Mouse (Mus musculus) cerebellum, adult 18-20 months (tissue): ENCODE data around the gene Rnf185.

ENCODE experiments used
- DNase-seq, 2 experiments: peaks; one replicate each; pipeline ENCODE4 v3.0.0; 2021

The Rnf185 gene

GRCm38 (mm10) chr11:3443091-3443490, 9.1 kb downstream of the Rnf185 start:
- DNase-seq, result no peak

- DNase-seq, result no peak
These were observed 9.5 kb downstream of the Rnf185 start for GRCm38 (mm10) chr11:3442677-3443076.

GRCm38 (mm10) chr11:3441696-3442443, 10.3 kb downstream of the Rnf185 start:
- peak; percentile 70 to 82 for DNase-seq

GRCm38 (mm10) chr11:3437621-3438020, 14.5 kb downstream of the Rnf185 start:
- DNase-seq, result no peak

- no peak for DNase-seq
These were observed 18.4 kb downstream of the Rnf185 start for GRCm38 (mm10) chr11:3433809-3434208.

GRCm38 (mm10) chr11:3431976-3432603, 20.1 kb downstream of the Rnf185 start:
- DNase-seq, result no peak

- DNase-seq, result no peak
These were observed 20.6 kb downstream of the Rnf185 start for GRCm38 (mm10) chr11:3431515-3431914.

GRCm38 (mm10) chr11:3428632-3429031, 23.5 kb downstream of the Rnf185 start:
- DNase-seq, result no peak

- no peak for DNase-seq
These were observed 24.4 kb downstream of the Rnf185 start for GRCm38 (mm10) chr11:3427697-3428230.

- DNase-seq, result no peak
These were observed 29.9 kb downstream of the Rnf185 start for GRCm38 (mm10) chr11:3422242-3422641.

GRCm38 (mm10) chr11:3418741-3419140, 33.4 kb downstream of the Rnf185 start:
- DNase-seq, result no peak

GRCm38 (mm10) chr11:3417795-3418194, 34.4 kb downstream of the Rnf185 start:
- DNase-seq, result no peak

GRCm38 (mm10) chr11:3416399-3416798, 35.8 kb downstream of the Rnf185 start:
- no peak for DNase-seq

- DNase-seq, result no peak
These were observed 40.1 kb downstream of the Rnf185 start for GRCm38 (mm10) chr11:3412111-3412510.

- peak; percentile 95 to 96 for DNase-seq
These were observed 43.0 kb downstream of the Rnf185 start, which contains the start of gene Limk2 for GRCm38 (mm10) chr11:3408997-3409732. TSS of gene Limk2 (minus strand) at chr11:3409189.

GRCm38 (mm10) chr11:3408131-3408996, 43.8 kb downstream of the Rnf185 start:
- DNase-seq, result no peak

GRCm38 (mm10) chr11:3404287-3405047, 47.7 kb downstream of the Rnf185 start:
- no peak for DNase-seq

GRCm38 (mm10) chr11:3403024-3403423, 49.1 kb downstream of the Rnf185 start:
- no peak for DNase-seq

- no peak for DNase-seq
These were observed 53.8 kb downstream of the Rnf185 start for GRCm38 (mm10) chr11:3398318-3398717.

GRCm38 (mm10) chr11:3396562-3396961, 55.6 kb downstream of the Rnf185 start:
- DNase-seq, result no peak

GRCm38 (mm10) chr11:3396091-3396490, 56.1 kb downstream of the Rnf185 start:
- no peak for DNase-seq

- no peak for DNase-seq
These were observed 57.6 kb downstream of the Rnf185 start for GRCm38 (mm10) chr11:3394520-3394919.
